Mouse (Mus musculus) ovary, postnatal 14 days (tissue): ENCODE results near the gene Irx1.

Experiments
- DNase-seq: peaks from one replicate; pipeline ENCODE4 v3.0.0; 2022; ENCODE audit warnings: low spot score

Gene Irx1

DNA sequence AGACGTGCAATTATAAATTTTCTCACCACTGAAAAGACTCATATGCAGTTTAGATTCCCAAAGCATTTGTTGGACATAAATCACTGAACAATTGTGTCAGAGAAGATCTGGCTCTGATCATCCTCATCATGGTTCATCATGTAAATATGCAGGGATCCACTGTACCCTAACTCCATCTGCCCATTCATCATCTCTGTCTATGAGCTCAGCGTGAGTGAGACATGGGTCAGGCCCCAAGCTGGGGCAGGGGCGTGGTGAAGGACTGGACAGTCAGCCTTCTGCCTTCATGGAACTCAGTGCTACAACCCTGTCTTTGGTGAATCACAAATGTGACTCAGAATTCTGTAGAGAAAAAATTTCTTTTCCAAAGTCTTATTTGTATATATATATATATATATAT lies 53.2 kb downstream of the Irx1 start:
- DNase-seq: no peak
